Mouse (Mus musculus): ENCODE measurements around the gene Ifnar1. TPM values are rescaled to one million over a fixed set of nuclear protein-coding genes. Genes with fewer than 3 reads are reported as not detected.

Ifnar1 gene
- polyA plus RNA-seq, 1 experiment from 2014 or later = 47.1 TPM

DNA sequence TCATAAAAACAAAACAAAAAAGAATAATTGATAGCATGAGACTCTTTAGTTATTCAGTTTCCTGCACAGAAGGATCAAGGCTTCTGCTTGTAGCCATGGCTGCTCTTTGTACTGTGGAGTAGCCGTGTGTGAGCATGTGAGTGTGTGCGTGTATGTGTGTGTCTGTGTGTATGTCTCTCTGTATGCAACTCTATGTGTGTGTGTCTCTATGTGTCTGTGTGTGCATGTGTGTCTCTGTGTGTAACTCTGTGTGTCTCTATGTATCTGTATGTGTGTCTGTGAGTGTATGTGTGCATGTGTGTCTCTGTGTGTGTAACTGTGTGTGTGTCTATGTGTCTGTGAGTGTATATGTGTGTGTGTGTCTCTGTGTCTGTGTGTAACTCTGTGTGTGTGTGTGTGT lies 64.0 kb downstream of the Ifnar1 start:
- peak overlapping the region; percentile 90 for H3K4me2 ChIP-seq (replicated peaks)
- H3K4me3 ChIP-seq (replicated peaks; ENCODE audit: low read length) = peak overlapping the region; percentile 98
- H3K36me3 ChIP-seq (replicated peaks; ENCODE audit: control insufficient read depth, insufficient read depth) = no peaks in the 10 kb centered on the region
- ATAC-seq (ENCODE audit: low FRiP score) (no peak), DNase-seq (ENCODE audit: low spot score) (no peak)
- no peaks in the 10 kb centered on the region for H3K9me3 ChIP-seq (ENCODE audit: control insufficient read depth, low read length)
- H3K9ac ChIP-seq = peak overlapping the region; percentile 97; the same call in 1 of the 2 replicates
- H3K4me1 ChIP-seq (replicated peaks; ENCODE audit: control insufficient read depth, insufficient read depth, low read length) = peaks cover 35% of the 10 kb centered on the region
- 53% methylated on average over 2 of the region's 2 CpGs for WGBS
- no peak overlapping the region for H3K27ac ChIP-seq
- no peaks in the 10 kb centered on the region for H3K27me3 ChIP-seq (ENCODE audit: control insufficient read depth, insufficient read depth, low read length)

DNA sequence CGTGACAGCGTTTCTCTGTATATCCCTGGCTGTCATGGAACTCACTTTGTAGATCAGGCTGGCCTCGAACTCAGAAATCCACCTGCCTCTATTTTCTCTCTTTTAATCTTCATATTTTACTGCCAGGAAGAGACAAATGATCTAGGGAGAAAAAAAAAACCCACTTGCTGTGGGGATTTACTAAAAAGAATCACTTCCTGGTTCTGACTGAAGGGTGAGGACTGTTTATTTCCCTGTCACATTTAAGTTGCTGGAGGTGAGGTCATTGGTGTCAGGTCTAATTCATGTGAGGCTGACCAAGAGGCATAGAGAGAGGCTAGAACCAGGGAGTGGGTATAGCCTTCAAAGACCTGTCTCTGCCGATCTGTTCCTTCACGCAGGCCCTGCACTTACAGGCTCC lies 64.6 kb downstream of the Ifnar1 start:
- H3K4me2 ChIP-seq (replicated peaks) = peak overlapping the region; percentile 90; the same call in 1 of the 2 replicates
- no peaks in the 10 kb centered on the region for H3K36me3 ChIP-seq (replicated peaks; ENCODE audit: control insufficient read depth, insufficient read depth)
- H3K4me3 ChIP-seq (replicated peaks; ENCODE audit: low read length) = no peak overlapping the region
- no peak for DNase-seq (ENCODE audit: low spot score)
- H3K27ac ChIP-seq = no peak overlapping the region
- ATAC-seq (ENCODE audit: low FRiP score) = no peak
- peaks cover 35% of the 10 kb centered on the region for H3K4me1 ChIP-seq (replicated peaks; ENCODE audit: control insufficient read depth, insufficient read depth, low read length)
- 55% methylated on average over 5 of the region's 5 CpGs for WGBS
- H3K9ac ChIP-seq = 0 out of 2 replicates have a peak overlapping the region, but pooled peaks have one; percentile 97
- H3K9me3 ChIP-seq (ENCODE audit: control insufficient read depth, low read length) = no peaks in the 10 kb centered on the region
- H3K27me3 ChIP-seq (ENCODE audit: control insufficient read depth, insufficient read depth, low read length) = no peaks in the 10 kb centered on the region

DNA sequence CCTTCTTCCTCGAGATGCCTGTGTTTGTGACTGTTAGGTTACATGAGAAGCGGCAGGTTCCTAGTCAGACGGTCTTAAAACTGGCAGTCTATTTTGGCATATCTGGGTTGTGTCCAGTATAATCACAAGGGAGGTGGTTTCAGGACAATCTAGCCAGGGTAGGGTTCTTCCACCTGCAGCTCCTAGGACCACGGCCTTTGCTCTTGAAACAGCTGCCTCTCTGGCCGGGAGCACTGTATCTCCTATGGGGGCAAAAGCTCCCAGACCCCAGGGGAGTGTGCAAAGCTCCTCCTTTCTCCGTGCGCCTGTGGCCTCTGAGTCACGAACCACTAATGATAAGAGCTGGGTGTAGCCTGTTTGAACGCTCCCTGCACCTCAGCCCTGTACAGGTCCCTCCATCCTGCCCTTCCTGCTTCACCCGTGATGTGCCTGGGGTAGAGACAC lies 66.1 kb downstream of the Ifnar1 start:
- Histone ChIP-seq H3K27ac (no peak overlapping the region), H3K4me1 (replicated peaks; ENCODE audit: control insufficient read depth, insufficient read depth, low read length) (peaks cover 35% of the 10 kb centered on the region), H3K9ac (no peak overlapping the region), H3K36me3 (replicated peaks; ENCODE audit: control insufficient read depth, insufficient read depth) (0 out of 2 replicates have a peak, but pooled peaks cover 8% of the 10 kb centered on the region), H3K4me2 (replicated peaks) (no peak overlapping the region), H3K9me3 (ENCODE audit: control insufficient read depth, low read length) (no peaks in the 10 kb centered on the region), H3K27me3 (ENCODE audit: control insufficient read depth, insufficient read depth, low read length) (no peaks in the 10 kb centered on the region), H3K4me3 (replicated peaks; ENCODE audit: low read length) (no peak overlapping the region)
- DNase-seq (ENCODE audit: low spot score) = no peak
- WGBS = 75% methylated on average over 10 of the region's 10 CpGs
- no peak for ATAC-seq (ENCODE audit: low FRiP score)

DNA sequence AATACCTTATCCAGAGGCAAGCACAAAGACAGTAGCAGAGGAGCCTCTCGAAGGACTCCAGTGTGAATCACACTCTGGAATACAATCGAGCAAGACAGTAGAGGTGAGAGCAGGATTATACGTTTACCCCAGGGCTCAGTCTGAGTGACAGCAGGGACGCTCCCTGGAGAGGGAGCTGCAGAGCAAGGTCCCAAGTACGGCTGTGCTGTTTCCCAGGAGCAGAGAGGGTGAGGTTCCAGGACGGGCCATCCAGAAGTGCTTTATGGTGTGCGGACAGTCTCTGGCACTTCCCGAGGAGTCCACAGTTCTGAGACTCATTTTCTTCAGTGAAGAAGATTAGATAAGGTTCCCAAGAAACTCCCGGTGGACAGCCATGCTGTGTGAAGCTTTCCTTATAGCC lies 67.0 kb downstream of the Ifnar1 start:
- Histone ChIP-seq H3K36me3 (replicated peaks; ENCODE audit: control insufficient read depth, insufficient read depth) (0 out of 2 replicates have a peak, but pooled peaks cover 14% of the 10 kb centered on the region), H3K9me3 (ENCODE audit: control insufficient read depth, low read length) (no peaks in the 10 kb centered on the region), H3K4me1 (replicated peaks; ENCODE audit: control insufficient read depth, insufficient read depth, low read length) (peaks cover 35% of the 10 kb centered on the region), H3K27me3 (ENCODE audit: control insufficient read depth, insufficient read depth, low read length) (no peaks in the 10 kb centered on the region), H3K9ac (no peak overlapping the region), H3K4me3 (replicated peaks; ENCODE audit: low read length) (no peak overlapping the region), H3K27ac (no peak overlapping the region), H3K4me2 (replicated peaks) (no peak overlapping the region)
- 64% methylated on average over 9 of the region's 9 CpGs for WGBS
- no peak for DNase-seq (ENCODE audit: low spot score)
- ATAC-seq (ENCODE audit: low FRiP score) = no peak

DNA sequence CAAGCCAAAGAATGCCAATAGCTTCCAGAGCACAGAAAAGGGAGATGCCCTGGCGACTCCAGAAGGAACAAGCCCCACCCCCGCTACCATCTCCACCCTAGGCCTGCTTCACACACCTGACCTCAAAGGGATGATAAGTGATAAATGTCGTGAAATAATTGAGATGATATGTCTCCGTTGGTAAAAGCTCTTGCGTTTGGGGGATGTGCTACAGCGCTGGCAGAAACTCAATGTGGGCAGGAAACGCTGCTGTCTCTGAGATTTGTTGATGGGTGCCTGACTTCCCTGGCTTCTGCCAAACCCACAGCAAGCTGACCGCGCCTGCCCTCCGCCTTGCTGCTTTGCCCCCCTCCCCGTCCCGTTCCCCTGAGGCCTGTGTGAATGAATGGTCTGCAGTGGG lies 68.6 kb downstream of the Ifnar1 start:
- H3K27ac ChIP-seq = no peak overlapping the region
- WGBS = 57% methylated on average over 12 of the region's 12 CpGs

DNA sequence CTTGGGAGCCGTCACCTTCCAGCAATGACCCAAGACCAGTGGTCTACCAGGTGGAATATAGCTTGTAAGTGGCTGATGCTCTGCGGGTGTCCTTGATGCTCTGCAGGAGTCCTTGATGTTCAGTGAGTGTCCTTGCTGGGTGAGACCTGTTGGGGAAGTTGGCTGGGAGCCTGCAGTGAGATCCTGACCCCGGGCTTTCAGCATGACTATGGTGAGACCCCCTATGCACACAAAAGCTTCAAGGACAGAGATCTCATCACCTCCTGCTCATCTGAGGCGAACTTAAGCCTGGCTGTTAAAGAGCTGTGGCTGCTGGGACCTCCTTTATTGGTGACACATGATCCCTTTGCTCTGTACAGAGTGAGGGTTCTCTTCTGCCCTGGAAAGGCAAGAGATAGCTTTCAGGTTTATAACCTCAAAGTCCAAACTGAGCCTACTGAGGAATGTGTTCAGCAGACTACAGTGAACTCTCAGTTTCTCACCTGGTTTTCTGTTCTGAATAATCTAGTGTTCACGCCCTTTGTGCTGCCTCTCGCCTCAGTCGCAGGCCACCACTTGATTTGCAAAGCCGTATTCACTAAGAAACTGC lies 70.1 kb downstream of the Ifnar1 start:
- no peak for DNase-seq (ENCODE audit: low spot score)
- Histone ChIP-seq H3K27ac (no peak overlapping the region), H3K4me3 (replicated peaks; ENCODE audit: low read length) (no peak overlapping the region), H3K9me3 (ENCODE audit: control insufficient read depth, low read length) (no peaks in the 10 kb centered on the region), H3K9ac (no peak overlapping the region), H3K36me3 (replicated peaks; ENCODE audit: control insufficient read depth, insufficient read depth) (peaks cover 33% of the 10 kb centered on the region), H3K27me3 (ENCODE audit: control insufficient read depth, insufficient read depth, low read length) (no peaks in the 10 kb centered on the region), H3K4me2 (replicated peaks) (no peak overlapping the region), H3K4me1 (replicated peaks; ENCODE audit: control insufficient read depth, insufficient read depth, low read length) (peaks cover 11% of the 10 kb centered on the region; the same call in 1 of the 2 replicates)
- ATAC-seq (ENCODE audit: low FRiP score) = no peak
- WGBS = 91% methylated on average over 8 of the region's 8 CpGs

More for the DNA sequence above, 68.6 kb downstream of the Ifnar1 start:
- H3K27me3 ChIP-seq (ENCODE audit: control insufficient read depth, insufficient read depth, low read length) = no peaks in the 10 kb centered on the region
- no peak for DNase-seq (ENCODE audit: low spot score)
- peaks cover 23% of the 10 kb centered on the region for H3K36me3 ChIP-seq (replicated peaks; ENCODE audit: control insufficient read depth, insufficient read depth)
- no peaks in the 10 kb centered on the region for H3K9me3 ChIP-seq (ENCODE audit: control insufficient read depth, low read length)
- ATAC-seq (ENCODE audit: low FRiP score) = no peak
- H3K9ac ChIP-seq = no peak overlapping the region
- no peak overlapping the region for H3K4me3 ChIP-seq (replicated peaks; ENCODE audit: low read length)
- no peak overlapping the region for H3K4me2 ChIP-seq (replicated peaks)
- peaks cover 23% of the 10 kb centered on the region for H3K4me1 ChIP-seq (replicated peaks; ENCODE audit: control insufficient read depth, insufficient read depth, low read length)

DNA sequence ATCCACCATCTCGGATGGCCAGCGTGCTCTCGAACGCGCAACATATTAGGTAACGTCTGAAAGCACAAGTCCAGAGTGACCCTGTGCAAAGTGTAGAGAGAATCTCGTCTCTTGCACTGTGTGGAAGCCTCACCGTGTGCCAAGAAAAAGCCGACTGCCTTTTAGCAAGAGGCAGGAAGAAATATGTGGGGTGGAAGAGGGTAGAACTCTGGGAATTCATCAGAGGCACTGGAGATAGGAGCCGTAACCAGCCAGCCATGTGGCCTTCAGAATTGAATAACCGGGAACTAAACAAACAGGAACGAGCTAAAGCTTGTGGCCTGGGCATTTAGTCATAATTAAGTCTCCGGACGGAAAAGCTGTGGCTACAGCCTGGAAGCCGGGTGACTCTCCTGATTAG lies 71.6 kb downstream of the Ifnar1 start:
- Histone ChIP-seq H3K4me2 (replicated peaks) (no peak overlapping the region), H3K9ac (no peak overlapping the region), H3K27ac (no peak overlapping the region), H3K9me3 (ENCODE audit: control insufficient read depth, low read length) (no peaks in the 10 kb centered on the region), H3K4me3 (replicated peaks; ENCODE audit: low read length) (no peak overlapping the region), H3K36me3 (replicated peaks; ENCODE audit: control insufficient read depth, insufficient read depth) (peaks cover 46% of the 10 kb centered on the region), H3K27me3 (ENCODE audit: control insufficient read depth, insufficient read depth, low read length) (no peaks in the 10 kb centered on the region), H3K4me1 (replicated peaks; ENCODE audit: control insufficient read depth, insufficient read depth, low read length) (peaks cover 11% of the 10 kb centered on the region; the same call in 1 of the 2 replicates)
- 80% methylated on average over 15 of the region's 15 CpGs for WGBS
- no peak for DNase-seq (ENCODE audit: low spot score)
- no peak for ATAC-seq (ENCODE audit: low FRiP score)

Small RNA genes lying within 50 kb of the gene (microRNA-seq; reads per million reads assigned to microRNA genes)
- not detected for gene Mir6367

Other genes starting within 250 kb of the Ifnar1 start
- gene Olig1, start 215.5 kb upstream of the Ifnar1 start, polyA plus RNA-seq (2014; fragmentation: Nextera tagmentation; extraction: Ambion mirVana) = 93.4 and 118 TPM in 2 replicates
- gene Ifnar2, start 112.5 kb upstream of the Ifnar1 start, polyA plus RNA-seq (2014; fragmentation: Nextera tagmentation; extraction: Ambion mirVana) = 38.2 and 40.4 TPM in 2 replicates
- gene Gm21970, start 93.5 kb upstream of the Ifnar1 start, polyA plus RNA-seq (2014; fragmentation: Nextera tagmentation; extraction: Ambion mirVana) = not detected in 2 replicates
- 13.0 and 13.4 TPM in 2 replicates for gene Il10rb, start 79.1 kb upstream of the Ifnar1 start, polyA plus RNA-seq (2014; fragmentation: Nextera tagmentation; extraction: Ambion mirVana)
- gene Ifngr2, start 61.8 kb downstream of the Ifnar1 start, polyA plus RNA-seq (2014; fragmentation: Nextera tagmentation; extraction: Ambion mirVana) = 106 and 114 TPM in 2 replicates
- 106 and 127 TPM in 2 replicates for gene Tmem50b, start 112.6 kb downstream of the Ifnar1 start, polyA plus RNA-seq (2014; fragmentation: Nextera tagmentation; extraction: Ambion mirVana)
- gene Dnajc28, start 133.8 kb downstream of the Ifnar1 start, polyA plus RNA-seq (2014; fragmentation: Nextera tagmentation; extraction: Ambion mirVana) = 5.2 and 6.0 TPM in 2 replicates
- 55.7 and 58.1 TPM in 2 replicates for gene Gart, start 161.7 kb downstream of the Ifnar1 start, polyA plus RNA-seq (2014; fragmentation: Nextera tagmentation; extraction: Ambion mirVana)
- 125 and 146 TPM in 2 replicates for gene Son, start 162.3 kb downstream of the Ifnar1 start, polyA plus RNA-seq (2014; fragmentation: Nextera tagmentation; extraction: Ambion mirVana)
- gene Donson, start 203.5 kb downstream of the Ifnar1 start, polyA plus RNA-seq (2014; fragmentation: Nextera tagmentation; extraction: Ambion mirVana) = 26.4 and 28.1 TPM in 2 replicates
- gene Cryzl1, start 243.7 kb downstream of the Ifnar1 start, polyA plus RNA-seq (2014; fragmentation: Nextera tagmentation; extraction: Ambion mirVana) = 101 and 111 TPM in 2 replicates
- 61.8 and 67.1 TPM in 2 replicates for gene Itsn1, start 244.0 kb downstream of the Ifnar1 start, polyA plus RNA-seq (2014; fragmentation: Nextera tagmentation; extraction: Ambion mirVana)